Mouse (Mus musculus) heart, postnatal 10 days (tissue): ENCODE results near the gene Cmtm4. TPM values are rescaled to one million over a fixed set of nuclear protein-coding genes. Genes with fewer than 3 reads are reported as not detected.

Experiments used
- total RNA-seq, 2 experiments: library from RNA; stranded (reverse); gene quantifications; 2 replicates each; pipeline ENCODE4 v1.2.3; 2021

Cmtm4 gene
- total RNA-seq, 2 experiments from 2014 or later = 16.4 to 16.8 TPM

Other genes with a start within 250 kb of the Cmtm4 start
- 1 to 10 TPM; 2.9 to 4.3 TPM for gene Bean1, start 225.4 kb downstream of the Cmtm4 start, total RNA-seq
- 10 to 100 TPM in 1 of 2 experiments, 1 to 10 TPM in 1; 9.0 to 10.1 TPM for gene Tk2, start 147.2 kb downstream of the Cmtm4 start, total RNA-seq
- 10 to 100 TPM; 10.1 to 10.6 TPM for gene Cklf, start 144.9 kb downstream of the Cmtm4 start, total RNA-seq
- not detected for gene Cmtm2a, start 102.6 kb downstream of the Cmtm4 start, total RNA-seq
- gene Gm45711, start 85.7 kb downstream of the Cmtm4 start, total RNA-seq = not detected
- not detected for gene Cmtm1, start 85.7 kb downstream of the Cmtm4 start, total RNA-seq
- not detected for gene Gm11020, start 74.2 kb downstream of the Cmtm4 start, total RNA-seq
- gene Cmtm2b, start 73.6 kb downstream of the Cmtm4 start, total RNA-seq = not detected
- 10 to 100 TPM; 45.9 to 52.0 TPM for gene Cmtm3, start 56.4 kb downstream of the Cmtm4 start, total RNA-seq
- 100 to 1,000 TPM in 1 of 2 experiments, 10 to 100 TPM in 1; 86.4 to 125 TPM for gene Dync1li2, start 47.2 kb upstream of the Cmtm4 start, total RNA-seq
- not detected for gene Terb1, start 114.1 kb upstream of the Cmtm4 start, total RNA-seq
- gene Nae1, start 138.8 kb upstream of the Cmtm4 start, total RNA-seq = 10 to 100 TPM; 32.9 to 36.4 TPM
- gene Car7, start 138.9 kb upstream of the Cmtm4 start, total RNA-seq = 1 to 10 TPM; 3.9 to 4.2 TPM
- gene Pdp2, start 195.6 kb upstream of the Cmtm4 start, total RNA-seq = 10 to 100 TPM in 1 of 2 experiments, 1 to 10 TPM in 1; 7.2 to 10.6 TPM
- gene Cdh16, start 228.6 kb upstream of the Cmtm4 start, total RNA-seq = 1 to 10 TPM; 3.2 to 3.6 TPM
- gene Rrad, start 235.5 kb upstream of the Cmtm4 start, total RNA-seq = 100 to 1,000 TPM; 221 to 337 TPM
- 10 to 100 TPM; 65.1 to 71.7 TPM for gene Ciao2b, start 246.2 kb upstream of the Cmtm4 start, total RNA-seq